Mouse (Mus musculus): Measurements from ENCODE around the gene Ipo13. TPM values are rescaled to one million over a fixed set of nuclear protein-coding genes. Genes with fewer than 3 reads are reported as not detected.

Gene Ipo13
- total and polyA plus RNA-seq, 3 experiments, result 7.4 to 46.5 (median 22.0) TPM

GRCm38 (mm10) chr4:117918261-117918660 lies 3.5 kb upstream of the Ipo13 start:
- H3K27ac ChIP-seq (ENCODE audit: insufficient read depth, low read depth), result no peak overlapping the region
- H3K79me2 ChIP-seq (replicated peaks; ENCODE audit: control insufficient read depth, extremely low read depth, insufficient read depth, poor library complexity, severe bottlenecking), result peaks cover 5% of the 10 kb centered on the region; the same call in 1 of the 2 replicates
- dilution Hi-C loops (cut with MboI; ENCODE audit: extremely low pct_ligation_motif_present, extremely low pct_unique_long_range_greater_than_20kb, low sequenced_read_pairs) (no loop called here), in situ Hi-C loops (cut with MboI; ENCODE audit: low pct_ligation_motif_present, low pct_unique_long_range_greater_than_20kb, low sequenced_read_pairs) (loop anchor here (10.0 kb wide), 1 partner anchor 147 kb away; no protein-coding TSS in a partner anchor)
- TF ChIP-seq NRF1 (IDR thresholded peaks at IDR 0.05; ENCODE audit: low read depth, low read length) (no peak), JUND (conservative IDR thresholded peaks at IDR 0.05; ENCODE audit: low read depth, low read length) (no peak), USF1 (IDR thresholded peaks at IDR 0.05; ENCODE audit: low read depth, low read length) (no peak), RCOR1 (conservative IDR thresholded peaks at IDR 0.05; ENCODE audit: low read depth, low read length) (no peak), MYC (IDR thresholded peaks at IDR 0.05; ENCODE audit: low read depth, low read length) (no peak), BHLHE40 (IDR thresholded peaks at IDR 0.05; ENCODE audit: low read depth, low read length) (no peak), ELF1 (IDR thresholded peaks at IDR 0.05; ENCODE audit: low read depth, low read length) (no peak), TBP (conservative IDR thresholded peaks at IDR 0.05; ENCODE audit: low read depth, low read length) (no peak), CHD1 (IDR thresholded peaks at IDR 0.05; ENCODE audit: low read depth, low read length) (no peak), HCFC1 (IDR thresholded peaks at IDR 0.05; ENCODE audit: low read depth, low read length) (no peak), ZKSCAN1 (IDR thresholded peaks at IDR 0.05; ENCODE audit: borderline replicate concordance, low read depth, low read length) (no peak), EP300 (IDR thresholded peaks at IDR 0.05; ENCODE audit: low read length) (no peak), ZNF384 (IDR thresholded peaks at IDR 0.05; ENCODE audit: low read depth, low read length) (no peak), NELFE (IDR thresholded peaks at IDR 0.05; ENCODE audit: low read depth, low read length) (no peak)
- peaks cover under 1 to 42% of the 10 kb centered on the region in 2 experiments; a peak in 2 of 4 replicates for H3K4me1 ChIP-seq (ENCODE audit: control insufficient read depth in 1 of 2, insufficient read depth in 2 of 2)
- H3K4me2 ChIP-seq (ENCODE audit: insufficient read depth, low read depth, poor library complexity, severe bottlenecking), result no peak overlapping the region
- DNase-seq (ENCODE audit: extremely low read depth), result no peak
- peaks cover 0 to 7% of the 10 kb centered on the region in 2 experiments for H3K36me3 ChIP-seq (replicated peaks in 1 of 2; ENCODE audit: control insufficient read depth in 1 of 2, insufficient read depth in 1 of 2, low read length in 1 of 2)
- H3K9ac ChIP-seq (ENCODE audit: insufficient read depth, low read depth), result no peak overlapping the region
- H3K4me3 ChIP-seq (replicated peaks in 1 of 3; ENCODE audit: low read depth in 2 of 3, low read length in 2 of 3, poor library complexity in 1 of 3), result no peak overlapping the region
- no peaks in the 10 kb centered on the region for H3K9me3 ChIP-seq (replicated peaks; ENCODE audit: low read length)
- H3K27me3 ChIP-seq (replicated peaks), result no peaks in the 10 kb centered on the region

- in situ Hi-C loops (cut with MboI; ENCODE audit: low pct_ligation_motif_present, low pct_unique_long_range_greater_than_20kb, low sequenced_read_pairs) (loop anchor here (10.0 kb wide), 1 partner anchor 147 kb away; no protein-coding TSS in a partner anchor), dilution Hi-C loops (cut with MboI; ENCODE audit: extremely low pct_ligation_motif_present, extremely low pct_unique_long_range_greater_than_20kb, low sequenced_read_pairs) (no loop called here)
- H3K9me3 ChIP-seq (replicated peaks; ENCODE audit: low read length), result no peaks in the 10 kb centered on the region
- no peak overlapping the region for H3K4me2 ChIP-seq (ENCODE audit: insufficient read depth, low read depth, poor library complexity, severe bottlenecking)
- no peak overlapping the region for H3K9ac ChIP-seq (ENCODE audit: insufficient read depth, low read depth)
- TF ChIP-seq MYC (IDR thresholded peaks at IDR 0.05; ENCODE audit: low read depth, low read length), result no peak
- no peak for TF ChIP-seq KAT2A (IDR thresholded peaks at IDR 0.05; ENCODE audit: insufficient replicate concordance, low read length)
- TF ChIP-seq ZKSCAN1 (IDR thresholded peaks at IDR 0.05; ENCODE audit: borderline replicate concordance, low read depth, low read length), result no peak
- H3K27me3 ChIP-seq (replicated peaks), result no peaks in the 10 kb centered on the region
- peaks cover 0 to 10% of the 10 kb centered on the region in 2 experiments for H3K36me3 ChIP-seq (replicated peaks in 1 of 2; ENCODE audit: control insufficient read depth in 1 of 2, insufficient read depth in 1 of 2, low read length in 1 of 2)
- H3K4me3 ChIP-seq (replicated peaks in 1 of 3; ENCODE audit: low read depth in 2 of 3, low read length in 2 of 3, poor library complexity in 1 of 3), result no peak overlapping the region
- peaks cover 9% of the 10 kb centered on the region; the same call in 1 of the 2 replicates for H3K79me2 ChIP-seq (replicated peaks; ENCODE audit: control insufficient read depth, extremely low read depth, insufficient read depth, poor library complexity, severe bottlenecking)
- no peak overlapping the region for H3K27ac ChIP-seq (ENCODE audit: insufficient read depth, low read depth)
- no peak for DNase-seq (ENCODE audit: extremely low read depth)
- peaks cover 5 to 46% of the 10 kb centered on the region in 2 experiments; a peak in 3 of 4 replicates for H3K4me1 ChIP-seq (ENCODE audit: control insufficient read depth in 1 of 2, insufficient read depth in 2 of 2)
Measured at GRCm38 (mm10) chr4:117917847-117918246, 3.0 kb upstream of the Ipo13 start.
